Mouse (Mus musculus) layer of hippocampus, adult 9-10 months (tissue): ENCODE measurements at regions not wholly inside any gene's neighbourhood (a gene's known extent, or its start where the extent isn't known, plus 50 kb on each side); places are given as distances from the start of the nearest gene placed in this dataset.

Source experiments
- DNase-seq: peaks from one replicate; pipeline ENCODE4 v3.0.0; 2022; ENCODE audit warnings: low spot score

DNA sequence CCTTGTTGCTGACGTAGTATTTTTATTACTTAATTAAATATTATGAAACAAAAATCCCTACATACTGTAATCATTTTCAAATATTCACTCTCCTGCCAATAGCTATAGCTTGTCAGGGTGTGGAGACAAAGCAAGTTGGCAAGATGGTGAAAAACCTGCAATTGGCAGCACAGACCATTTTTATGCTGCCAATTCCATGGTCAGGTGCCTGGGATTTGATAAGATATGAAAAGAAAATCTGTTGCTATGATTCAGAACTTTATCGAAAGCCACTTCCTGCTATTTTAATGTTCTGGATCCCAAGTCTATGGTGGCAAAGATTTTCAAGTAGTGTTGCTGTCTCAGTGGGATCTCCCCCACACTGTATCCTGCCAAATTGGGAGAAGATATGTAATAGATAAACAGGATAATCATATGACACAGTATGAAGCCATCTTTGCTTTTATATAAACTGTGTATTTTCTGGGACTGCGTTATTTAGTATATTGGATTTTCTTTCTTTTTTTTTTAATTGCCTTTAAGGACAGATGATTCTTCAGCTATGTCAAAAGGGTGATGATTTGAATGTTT, 165.3 kb upstream of the Lrrc3b start:
- DNase-seq, result no peak

DNA sequence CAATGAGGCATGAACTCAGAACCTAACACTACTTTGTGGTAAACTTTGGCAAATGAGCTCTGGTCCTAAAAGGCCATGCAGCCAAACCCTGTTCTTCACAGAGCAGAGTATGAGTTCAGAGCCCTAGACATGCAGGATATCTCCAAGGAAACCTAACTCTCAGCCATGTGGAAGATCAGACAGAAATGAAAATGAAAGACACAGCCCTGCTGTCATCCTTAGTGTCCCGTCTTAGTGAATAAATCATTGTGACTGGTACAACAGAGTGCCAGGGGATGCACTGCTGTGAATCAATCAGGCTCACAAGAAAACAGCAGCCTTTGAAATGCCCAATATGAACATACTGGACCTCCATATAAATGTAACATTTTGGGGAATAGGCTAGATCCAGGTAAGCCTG, 171.4 kb upstream of the Lrrc3b start:
- no peak for DNase-seq

DNA sequence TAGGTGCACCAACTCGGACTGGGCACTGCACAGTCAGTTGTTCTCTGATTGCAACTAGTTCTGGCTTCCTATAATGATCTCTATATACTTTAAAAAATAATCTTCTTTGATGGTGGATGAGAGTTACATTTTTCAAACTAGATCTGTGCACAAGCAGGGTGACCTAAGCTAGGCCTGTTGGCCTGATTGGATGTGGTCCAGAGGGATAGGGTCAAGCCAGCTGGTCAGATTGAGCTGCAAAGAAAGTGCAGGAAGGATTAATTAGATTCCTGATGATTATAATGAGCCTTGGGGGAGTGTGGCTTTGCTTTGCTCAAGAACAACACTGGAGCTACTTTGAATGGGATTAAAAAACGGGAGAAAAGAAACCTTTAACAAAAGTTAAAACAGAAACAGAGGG, 195.8 kb upstream of the Lrrc3b start:
- DNase-seq, result no peak

DNA sequence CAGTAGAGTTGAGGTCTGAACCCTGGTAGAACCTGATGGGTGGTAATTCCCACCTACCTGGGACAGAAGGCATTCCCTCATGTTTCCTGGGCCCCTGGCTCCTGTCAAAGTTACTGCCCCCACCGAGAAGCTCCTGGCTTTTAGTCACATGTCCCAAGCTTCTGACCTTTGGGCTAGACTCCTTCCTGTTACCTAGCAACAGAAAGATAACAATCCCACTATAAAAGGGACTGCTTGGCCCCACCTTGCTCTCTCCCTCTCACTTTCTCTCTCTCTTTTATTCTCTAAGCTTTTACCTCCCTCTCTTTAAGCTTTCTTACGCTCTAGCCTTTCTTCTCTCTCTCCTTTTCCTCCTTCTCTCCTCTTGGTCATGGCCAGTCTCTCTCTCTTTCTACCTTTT, 198.9 kb upstream of the Lrrc3b start:
- no peak for DNase-seq

DNA sequence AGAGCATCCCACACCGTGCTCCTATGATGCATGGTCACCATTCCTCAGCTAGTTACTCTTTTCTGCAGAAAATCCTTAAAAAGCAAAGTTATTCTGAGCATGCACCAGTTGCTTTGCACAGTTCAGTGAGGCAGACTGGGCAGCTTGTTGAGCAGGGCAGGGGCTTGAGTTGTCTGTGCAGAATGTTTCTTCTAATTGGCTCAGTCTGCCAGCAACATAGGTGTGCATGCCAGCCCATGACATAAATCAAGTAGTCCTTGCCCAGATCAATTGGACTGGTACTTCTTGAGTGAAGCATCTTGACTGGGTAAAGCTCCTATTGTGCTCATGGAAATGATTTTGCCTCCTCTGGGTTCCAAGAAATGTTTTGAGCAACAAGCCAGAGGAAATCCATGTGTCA, 200.1 kb upstream of the Lrrc3b start:
- DNase-seq, result no peak

DNA sequence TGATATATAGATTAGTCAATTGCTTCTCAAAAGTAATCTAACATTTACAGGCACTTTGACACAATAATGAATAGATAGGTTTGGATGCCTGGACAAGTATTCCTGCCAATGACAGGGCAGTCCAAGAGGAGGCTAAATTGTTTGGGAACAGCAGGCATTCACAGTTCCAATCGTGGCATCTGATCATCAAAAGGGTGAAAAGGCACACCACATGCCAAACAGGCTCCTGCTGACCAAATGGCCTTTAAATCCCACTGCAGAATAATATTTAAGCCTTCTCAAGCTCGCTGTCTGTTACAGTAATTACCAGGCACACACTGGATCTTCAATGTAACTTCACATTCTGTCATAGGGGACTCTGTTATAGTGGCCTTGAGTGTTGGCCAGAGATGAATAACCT, 222.1 kb upstream of the Lrrc3b start:
- DNase-seq, result no peak

DNA sequence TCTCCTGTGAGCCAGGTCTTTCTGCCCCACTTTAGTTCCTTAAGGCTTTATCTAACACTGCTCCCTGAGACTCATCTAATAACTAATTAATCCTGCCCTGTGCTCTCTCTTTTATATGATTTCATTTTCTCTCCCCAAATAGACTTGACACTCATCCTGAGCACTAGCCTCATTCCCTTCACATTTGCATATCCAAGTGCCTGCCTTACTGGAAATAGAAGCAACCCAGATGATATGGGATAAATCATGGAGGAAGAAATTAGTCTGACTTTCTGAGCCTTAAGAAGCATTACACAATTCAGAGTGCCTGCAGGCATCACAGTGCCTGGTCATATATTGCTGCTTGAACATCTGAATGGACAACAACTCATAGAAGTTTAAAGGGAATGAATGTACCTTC, 233.5 kb upstream of the Lrrc3b start:
- no peak for DNase-seq

DNA sequence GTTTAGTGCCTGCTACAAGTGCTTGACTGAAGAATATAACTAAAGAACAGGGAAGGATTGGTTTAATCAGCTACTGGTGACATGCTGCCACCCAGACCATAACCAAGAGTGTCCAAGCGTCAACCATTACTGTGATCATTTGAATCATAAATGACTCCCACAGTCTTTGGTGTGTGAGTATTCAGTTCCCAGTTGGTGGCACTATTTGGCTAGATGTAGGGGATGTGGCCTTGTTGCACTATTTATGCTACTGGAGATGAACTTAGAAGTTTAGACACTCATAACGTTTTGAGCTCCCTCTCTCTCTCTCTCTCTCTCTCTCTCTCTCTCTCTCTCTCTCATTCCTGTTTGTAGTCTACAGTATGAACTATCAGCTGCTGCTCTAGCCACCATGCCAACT, 238.4 kb upstream of the Lrrc3b start:
- no peak for DNase-seq

DNA sequence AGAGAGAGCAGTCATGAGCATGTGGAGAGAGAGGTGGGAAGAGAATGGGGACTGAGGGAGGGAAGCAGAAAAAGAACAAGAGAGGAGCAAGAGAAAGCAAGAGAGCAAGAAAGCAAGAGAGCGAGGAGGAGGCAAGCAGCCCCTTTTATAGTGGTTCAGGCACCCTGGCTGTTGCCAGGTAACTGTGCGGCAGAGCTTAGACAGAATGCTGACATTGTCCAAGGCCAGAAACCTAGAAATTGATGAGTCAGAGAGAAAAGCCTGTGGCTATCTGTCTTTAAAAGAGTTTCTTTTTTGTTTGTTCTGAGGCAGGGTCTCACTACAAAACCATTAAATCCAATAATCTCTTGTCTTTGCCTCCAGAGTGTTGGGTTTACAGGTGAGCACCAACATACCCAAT, 240.7 kb upstream of the Lrrc3b start:
- DNase-seq, result no peak

DNA sequence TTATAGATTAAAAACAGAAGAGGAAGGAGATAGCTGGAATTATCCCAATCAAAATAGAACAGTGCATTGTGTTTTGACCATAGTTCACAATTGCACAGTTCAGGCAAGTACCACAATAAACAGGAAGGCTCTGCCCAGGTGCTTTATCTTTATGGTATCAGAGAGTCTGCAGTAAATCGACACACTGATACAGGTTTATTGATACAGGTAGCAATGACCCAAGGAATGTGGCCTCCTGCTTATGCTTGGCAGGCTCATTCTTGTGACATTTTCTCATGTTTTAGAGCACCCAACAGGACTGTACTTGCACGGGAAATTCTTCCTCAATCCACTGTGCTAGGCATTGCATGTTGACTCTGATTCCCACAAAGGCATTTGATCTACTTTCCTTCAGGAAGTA, 259.2 kb upstream of the Lrrc3b start:
- DNase-seq, result no peak

DNA sequence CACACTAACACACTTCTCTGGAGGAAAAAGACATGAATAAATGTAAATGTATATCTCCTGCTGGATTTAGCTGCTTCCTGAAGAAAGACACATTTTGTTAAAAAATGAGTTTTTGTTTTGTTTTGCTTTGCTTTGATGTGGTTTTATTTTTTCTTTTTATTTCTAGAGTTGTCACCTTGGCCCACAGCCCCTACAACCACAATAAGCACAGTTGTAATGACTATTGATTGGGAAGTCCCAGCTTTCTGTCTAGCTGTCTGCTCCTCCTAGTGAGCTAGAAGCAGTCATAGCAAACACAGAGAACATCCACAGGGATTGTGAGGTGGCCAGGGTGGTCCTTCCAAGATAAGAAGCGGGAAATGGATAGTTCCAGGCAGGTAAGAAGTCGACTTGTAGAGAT, 259.8 kb upstream of the Lrrc3b start:
- no peak for DNase-seq

DNA sequence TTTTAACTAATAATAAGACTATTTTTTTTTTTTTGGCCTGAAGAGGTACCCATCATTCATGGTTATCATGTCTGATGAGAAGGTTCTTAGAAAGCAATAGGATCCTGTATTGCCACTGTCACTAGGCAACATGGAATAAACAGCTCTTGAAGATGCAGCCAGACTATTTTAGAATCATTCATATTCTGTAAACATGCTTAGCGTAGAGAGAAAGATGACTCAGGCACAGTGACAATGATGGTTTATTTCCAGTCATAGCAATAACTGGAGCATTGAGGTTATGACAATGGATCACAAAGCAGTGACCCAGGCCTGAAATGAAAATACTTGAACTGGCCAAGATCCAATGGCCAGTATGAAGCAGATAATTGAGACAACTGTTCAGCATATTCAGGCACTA, 283.3 kb upstream of the Lrrc3b start:
- no peak for DNase-seq

DNA sequence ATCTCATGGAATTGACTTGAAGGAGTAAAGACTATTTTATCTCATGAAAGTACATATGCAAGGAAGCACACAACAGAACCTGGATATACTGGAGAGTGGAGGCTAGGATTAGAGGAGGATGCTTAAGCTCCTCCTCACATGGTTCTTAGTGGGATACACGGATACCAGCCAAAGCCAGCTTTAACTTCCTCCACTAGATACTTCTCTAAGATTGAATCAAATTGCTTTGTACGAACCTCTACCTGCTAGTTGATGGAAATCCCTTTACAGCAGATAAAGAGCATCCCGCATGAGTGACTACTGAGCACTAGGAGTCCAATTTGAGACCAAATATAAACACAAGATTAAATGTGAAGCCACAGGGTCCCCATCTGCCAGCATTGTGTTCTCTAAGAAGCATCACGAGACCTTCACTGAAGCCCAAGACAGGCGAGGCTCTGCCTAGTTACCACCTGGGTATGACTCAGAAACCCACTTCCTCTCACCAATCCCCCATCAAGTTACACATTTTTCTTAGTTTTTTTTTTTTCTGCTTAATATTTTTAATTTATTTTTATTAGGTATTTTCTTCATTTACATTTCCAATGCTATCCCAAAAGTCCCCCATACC, 307.9 kb upstream of the Lrrc3b start:
- no peak for DNase-seq

DNA sequence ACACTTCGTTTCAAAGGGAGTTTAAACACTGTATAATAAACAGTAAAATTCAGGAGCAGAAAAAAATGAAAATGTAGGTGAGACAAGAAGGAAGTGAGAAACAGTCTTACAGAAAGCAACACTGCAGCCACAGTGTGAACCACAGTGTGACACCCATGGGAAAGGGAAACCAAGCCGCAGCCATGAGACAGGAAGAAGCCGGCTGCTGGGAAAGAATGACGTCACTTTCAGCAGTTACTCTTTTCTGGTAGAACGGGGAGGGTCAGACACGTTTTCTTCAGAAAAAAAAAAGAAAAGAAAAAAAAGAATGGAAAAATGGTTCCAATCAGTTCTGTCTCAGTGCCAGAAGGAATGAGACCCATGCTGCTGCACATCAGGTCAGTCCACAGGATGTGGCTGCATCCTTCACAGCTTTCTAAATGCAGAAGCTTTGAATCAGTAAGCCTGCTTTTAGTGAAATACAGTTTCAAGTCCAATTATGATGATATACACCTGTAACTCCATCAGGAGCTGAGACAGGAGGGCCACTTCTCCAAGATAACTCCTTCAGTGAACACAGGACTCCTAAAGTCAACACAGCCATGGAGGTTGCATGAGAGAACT, 331.2 kb upstream of the Lrrc3b start:
- DNase-seq, result no peak

DNA sequence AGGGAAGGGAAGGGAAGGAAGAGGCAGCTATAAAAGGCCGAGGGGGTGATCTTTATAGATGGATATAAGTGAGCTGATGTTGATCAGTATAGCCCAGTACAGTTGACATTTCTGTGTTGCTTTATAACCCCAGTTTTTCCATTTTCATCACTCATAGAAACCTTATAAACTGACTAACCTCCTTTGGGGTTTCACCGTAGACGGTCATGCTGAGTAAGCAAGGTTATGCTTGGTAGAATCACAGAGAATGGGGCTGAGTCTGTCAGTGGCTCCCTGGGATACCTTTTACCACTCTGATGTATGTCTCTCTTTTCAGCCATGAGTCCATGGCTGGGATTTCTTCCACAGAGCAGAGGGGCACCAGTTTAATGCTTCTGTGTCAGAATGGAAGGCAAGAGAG, 345.9 kb upstream of the Lrrc3b start:
- no peak for DNase-seq

DNA sequence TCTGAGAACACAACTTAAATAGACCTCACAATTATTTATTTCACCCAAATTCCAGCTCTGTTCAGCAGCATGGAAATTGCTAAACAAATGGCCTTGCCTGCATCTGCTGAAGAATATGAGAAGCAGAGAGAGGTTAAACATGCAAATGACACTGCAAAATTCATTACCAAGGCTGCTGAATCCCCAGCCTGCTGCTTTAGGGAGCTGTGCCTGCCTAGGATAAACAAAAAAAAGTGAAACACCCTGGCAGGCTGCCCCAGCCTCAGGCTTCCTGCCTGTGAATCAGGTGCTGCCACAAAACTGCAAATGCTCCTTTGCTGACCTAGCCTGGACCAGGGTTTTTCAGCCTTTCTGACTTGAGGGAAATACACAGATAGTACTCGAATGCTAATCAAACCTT, 346.4 kb upstream of the Lrrc3b start:
- no peak for DNase-seq

DNA sequence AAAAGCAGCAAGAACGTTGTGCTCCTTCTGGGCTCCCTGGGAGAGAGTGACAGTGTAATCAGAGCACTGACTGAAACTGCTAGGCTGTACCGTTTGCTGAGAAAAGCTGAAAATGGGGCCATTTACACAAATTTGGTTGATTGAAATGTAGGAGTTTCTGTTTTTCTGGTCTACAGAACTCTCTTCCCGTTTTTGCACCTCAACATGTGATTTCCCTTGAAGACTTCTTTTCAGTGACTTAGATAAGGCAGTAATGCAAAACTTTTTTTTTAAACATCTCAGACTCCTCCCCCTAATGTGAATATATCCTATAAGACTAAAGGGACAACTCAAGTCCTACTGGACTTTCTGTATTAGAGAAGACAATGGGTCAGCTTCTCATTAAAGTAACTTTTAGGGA, 356.9 kb upstream of the Lrrc3b start:
- DNase-seq, result no peak

DNA sequence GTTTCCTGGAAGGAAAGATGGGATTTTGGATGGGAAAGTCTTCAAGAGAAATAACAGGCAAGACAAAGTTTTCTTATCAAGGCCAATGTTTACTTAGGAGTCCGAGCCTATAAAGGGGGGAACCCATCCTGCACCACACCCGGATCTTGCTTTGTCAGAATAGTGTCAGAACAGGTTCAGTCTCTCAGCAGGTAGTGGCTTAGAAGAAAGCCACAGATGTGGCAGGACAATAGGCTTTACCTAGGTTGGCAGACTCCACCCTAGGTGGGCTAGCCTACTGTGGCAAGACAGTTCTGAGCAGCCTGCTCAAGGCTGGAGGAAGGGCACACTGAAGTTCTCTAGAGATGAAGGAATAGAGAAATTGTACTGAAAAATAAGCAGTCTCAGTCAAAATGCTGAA, 358.2 kb upstream of the Lrrc3b start:
- no peak for DNase-seq

DNA sequence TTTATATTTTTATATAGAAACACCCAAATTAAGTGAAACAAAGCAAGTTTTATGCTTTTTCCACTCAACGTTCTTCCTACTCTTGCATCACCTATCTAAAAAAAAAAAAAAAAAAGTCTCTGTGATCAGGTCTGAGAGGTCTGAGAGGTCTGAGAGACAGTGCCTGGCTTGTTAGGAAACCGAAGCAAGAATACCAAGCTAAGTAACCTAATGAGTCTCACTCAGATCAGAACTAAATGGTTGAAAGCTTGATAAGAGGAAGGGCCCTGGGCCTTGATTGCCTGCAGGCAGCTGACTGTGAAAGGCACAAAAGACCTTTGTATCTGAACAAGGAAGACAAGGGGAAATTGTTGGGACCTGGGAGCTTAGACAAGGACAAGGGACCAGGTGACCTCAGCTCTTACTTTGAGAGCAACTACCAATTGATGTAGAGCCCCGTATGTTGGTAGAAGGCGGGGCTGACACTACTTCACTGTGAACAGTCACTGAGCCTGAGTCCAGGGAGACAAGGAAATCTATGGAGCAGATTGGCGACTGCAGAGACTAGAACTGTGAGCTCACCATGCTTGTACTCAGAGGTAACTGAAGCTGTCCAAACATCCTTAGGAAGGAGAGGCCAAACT, 362.8 kb upstream of the Lrrc3b start:
- DNase-seq, result no peak

DNA sequence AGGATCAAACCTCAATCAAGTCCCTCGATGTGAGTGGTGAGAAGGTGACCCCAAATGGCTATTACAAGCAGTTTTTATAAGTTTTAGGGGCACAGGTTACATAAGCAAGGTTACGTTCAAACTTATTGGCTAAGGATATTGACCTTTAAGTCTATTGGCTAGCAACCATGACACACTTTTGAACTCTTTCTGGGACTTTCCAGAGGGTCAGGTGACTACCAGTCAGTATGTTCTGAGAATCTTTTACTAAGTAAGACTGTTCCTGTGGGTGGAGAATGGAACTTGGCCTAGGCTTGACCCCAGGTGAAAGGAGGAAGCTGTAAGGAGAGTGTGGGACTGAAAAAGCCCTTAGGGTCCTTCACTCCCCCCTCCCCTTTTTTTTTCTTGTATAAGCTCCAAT, 370.3 kb upstream of the Lrrc3b start:
- no peak for DNase-seq

DNA sequence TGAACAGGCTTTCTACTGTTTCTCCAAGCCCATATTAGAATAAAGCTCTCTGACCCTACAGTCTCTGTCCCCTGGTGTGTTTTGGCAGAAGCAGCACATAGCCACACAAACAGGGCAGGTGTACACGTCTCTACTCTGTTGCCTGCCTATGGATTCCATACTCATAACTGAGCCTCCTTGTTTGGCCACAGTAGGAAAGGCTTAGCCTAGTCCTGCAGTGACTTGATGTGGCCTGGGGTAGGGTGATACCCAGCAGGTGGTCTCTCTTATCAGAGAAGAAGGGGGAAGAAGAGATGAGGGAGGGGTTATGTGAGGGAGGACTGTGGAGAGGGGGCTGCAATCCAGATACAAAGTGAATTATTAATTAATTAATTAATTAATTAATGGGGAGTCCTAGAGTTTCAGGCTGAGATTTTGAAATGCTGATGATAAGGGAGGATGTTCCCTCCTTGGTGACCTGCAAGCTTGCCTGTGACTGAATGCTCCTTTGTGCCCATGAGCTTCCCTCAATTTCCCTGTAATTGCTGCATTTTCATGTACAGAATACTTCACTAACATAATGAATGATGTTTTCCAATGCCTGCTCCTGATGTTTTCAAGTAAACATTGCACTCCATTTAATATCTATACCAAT, 402.7 kb upstream of the Lrrc3b start:
- no peak for DNase-seq

DNA sequence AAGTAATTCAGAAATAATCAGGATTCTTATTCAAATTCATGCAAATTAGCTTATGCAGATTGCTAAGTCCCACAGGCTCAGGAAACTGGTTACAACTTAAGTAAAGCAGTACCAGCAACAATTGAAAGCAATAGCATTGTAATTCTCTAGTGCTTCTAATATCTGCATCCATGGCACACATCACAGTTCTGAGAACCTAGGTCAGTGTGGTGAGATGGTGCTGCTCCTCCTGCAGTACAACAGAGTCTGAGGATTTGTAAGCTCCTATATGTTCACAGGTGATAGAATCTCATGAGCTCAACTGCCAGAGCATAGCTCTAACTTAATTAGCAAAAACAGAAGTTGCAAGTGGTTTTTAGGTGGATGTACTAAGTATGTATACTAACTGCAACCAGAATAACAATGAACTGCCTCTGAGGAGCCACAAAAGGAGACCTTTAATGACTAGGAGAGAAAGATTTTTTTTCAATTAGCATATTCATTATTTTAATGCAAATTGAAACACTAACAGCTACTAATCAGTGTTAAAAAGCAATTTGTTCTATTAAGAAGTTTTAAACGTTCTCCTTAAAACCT, 403.3 kb upstream of the Lrrc3b start:
- no peak for DNase-seq

DNA sequence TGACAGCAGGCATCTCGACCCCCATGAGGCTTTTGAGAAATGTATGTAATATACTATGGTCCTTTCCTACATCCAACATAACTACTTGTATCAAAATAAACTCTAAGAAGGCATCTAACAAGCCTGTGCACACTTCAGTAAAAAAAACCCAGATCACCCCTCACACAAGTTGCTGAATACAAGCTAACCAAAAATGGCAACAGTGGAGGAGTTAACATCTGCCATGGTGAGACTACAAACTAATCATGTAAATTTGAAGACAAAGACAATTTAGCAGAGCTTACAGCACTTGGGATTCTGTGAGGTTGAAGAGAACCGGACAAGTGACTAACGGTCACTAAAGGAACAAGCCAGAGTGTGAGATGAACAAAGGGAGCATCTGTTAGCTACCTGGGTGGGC, 380.6 kb upstream of the Ngly1 start:
- no peak for DNase-seq
